Mouse (Mus musculus) forebrain, embryonic 15.5 days (tissue): ENCODE results near the gene Naa38. TPM values are rescaled to one million over a fixed set of nuclear protein-coding genes. Genes with fewer than 3 reads are reported as not detected.

ENCODE experiments used
- ATAC-seq: fragments of 200-750 bp; cut with Nextera tagmentation; replicated peaks from 2 replicates; pipeline ENCODE4 v1.8.0; 2017; ENCODE audit warnings: mild to moderate bottlenecking, moderate TSS enrichment, moderate library complexity
- H3K27ac ChIP-seq: fragments of 300-500 bp; sonication (generic); replicated peaks from 2 replicates; pipeline ENCODE4 v1.5.1; 2015; ENCODE audit warnings: mild to moderate bottlenecking, inconsistent platforms
- H3K27me3 ChIP-seq: fragments of 300-500 bp; sonication (generic); 2 replicates; pipeline ENCODE4 v1.6.1; 2015; ENCODE audit warnings: inconsistent platforms
- H3K36me3 ChIP-seq: fragments of 300-500 bp; sonication (generic); 2 replicates; pipeline ENCODE4 v1.6.1; 2015; ENCODE audit warnings: mild to moderate bottlenecking, inconsistent platforms
- H3K4me1 ChIP-seq: fragments of 300-500 bp; sonication (generic); 2 replicates; pipeline ENCODE4 v1.6.1; 2015; ENCODE audit warnings: inconsistent platforms
- H3K4me2 ChIP-seq: fragments of 300-500 bp; sonication (generic); replicated peaks from 2 replicates; pipeline ENCODE4 v1.6.1; 2015; ENCODE audit warnings: mild to moderate bottlenecking, inconsistent platforms
- H3K4me3 ChIP-seq: fragments of 300-500 bp; sonication (generic); 2 replicates; pipeline ENCODE4 v1.5.1; 2015; ENCODE audit warnings: mild to moderate bottlenecking, inconsistent platforms
- H3K9ac ChIP-seq: fragments of 300-500 bp; sonication (generic); replicated peaks from 2 replicates; pipeline ENCODE4 v1.6.1; 2015; ENCODE audit warnings: mild to moderate bottlenecking, inconsistent platforms
- H3K9me3 ChIP-seq: fragments of 300-500 bp; sonication (generic); 2 replicates; pipeline ENCODE4 v1.6.1; 2016; ENCODE audit warnings: inconsistent platforms
- WGBS: fragments of 180-500 bp; shearing (Covaris S2); methylation state at CpG from one replicate; pipeline ENCODE4 v1.1.7; 2015; ENCODE audit warnings: mixed read lengths; 5-methylcytosine and 5-hydroxymethylcytosine counted together
- polyA plus RNA-seq: library from polyadenylated mRNA; unstranded; fragments of >200 nt; fragmentation: Nextera tagmentation; extraction: Ambion mirVana; gene quantifications from 2 replicates; pipeline ENCODE4 v1.2.1, GENCODE M21; 2015

Gene Naa38
- polyA plus RNA-seq, 1 experiment from 2014 or later, result 89.4 TPM

DNA sequence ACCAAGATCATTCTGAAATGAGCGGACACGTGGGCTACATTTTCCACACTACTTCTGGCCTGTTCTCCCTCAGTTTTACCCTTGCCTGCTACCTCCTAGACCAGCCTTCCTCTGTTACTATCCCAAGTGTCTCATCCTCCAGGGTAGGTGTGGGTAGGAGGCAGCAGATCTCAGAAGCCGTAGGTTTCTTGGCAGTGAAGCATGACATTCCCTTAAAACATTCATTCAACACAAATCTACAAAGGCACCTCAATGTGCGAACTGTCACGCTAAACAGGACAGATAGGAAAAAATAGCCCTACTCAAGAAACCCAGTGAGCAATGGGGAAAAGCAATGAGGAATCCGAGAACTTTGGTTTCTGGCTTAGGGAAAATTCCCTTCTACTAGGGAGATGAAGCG, 17.3 kb downstream of the Naa38 start:
- H3K36me3 ChIP-seq, result peaks cover 11% of the 10 kb centered on the region; the same call in 1 of the 2 replicates
- peaks cover 69% of the 10 kb centered on the region for H3K4me1 ChIP-seq
- H3K27me3 ChIP-seq, result no peaks in the 10 kb centered on the region
- H3K27ac ChIP-seq, result peak overlapping the region; percentile 99
- no peaks in the 10 kb centered on the region for H3K9me3 ChIP-seq
- peak overlapping the region; percentile 93 for H3K4me2 ChIP-seq
- peak overlapping the region; percentile 89 for H3K9ac ChIP-seq
- WGBS, result 55% methylated on average over 7 of the region's 7 CpGs
- ATAC-seq, result no peak
- H3K4me3 ChIP-seq, result peak overlapping the region; percentile 79

DNA sequence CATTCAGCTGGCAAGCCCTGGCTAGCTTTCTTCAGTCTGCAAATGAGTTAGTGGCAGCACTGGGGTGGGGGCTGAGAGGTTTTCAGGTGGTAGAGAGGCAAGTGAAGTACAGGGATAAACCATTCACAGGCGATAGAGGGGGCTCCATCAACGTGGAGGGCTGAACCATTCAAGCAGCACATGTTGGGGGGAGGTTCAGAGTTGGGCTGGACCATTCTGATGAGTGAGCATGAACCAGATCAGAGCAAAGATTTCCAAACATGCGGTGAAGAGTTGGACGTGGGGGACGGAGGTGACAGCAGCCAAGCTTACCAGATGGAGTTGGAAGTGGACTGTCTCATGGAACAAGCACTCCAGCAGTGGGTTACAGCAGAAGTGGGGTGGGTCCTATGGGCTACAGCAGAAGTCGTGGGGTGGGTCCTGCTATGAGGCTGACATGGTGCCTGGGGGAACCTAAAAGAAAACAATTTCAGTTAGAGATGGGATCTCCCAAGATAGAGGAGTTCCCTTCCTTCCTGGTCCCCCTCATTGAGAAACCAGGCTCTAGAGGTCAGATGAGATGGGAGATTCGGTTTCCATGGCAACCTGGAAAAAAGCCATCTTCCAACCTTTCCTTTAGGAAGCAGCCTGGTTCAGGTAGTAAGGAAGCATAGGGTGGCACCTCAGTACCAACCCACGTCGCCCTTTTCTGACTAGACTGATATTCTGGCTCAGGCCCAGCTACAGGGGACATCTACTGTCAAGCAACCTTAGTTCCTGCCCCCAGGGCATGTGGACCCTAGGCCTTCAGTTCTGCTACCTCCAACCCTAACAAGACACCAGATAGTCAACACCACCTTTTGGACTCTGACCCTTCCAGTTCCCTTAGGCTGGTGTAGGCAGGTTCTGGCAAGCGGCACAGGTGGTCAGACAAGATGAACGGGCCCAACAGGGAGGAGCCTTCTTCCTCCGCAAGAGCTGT, 18.2 kb downstream of the Naa38 start, which contains the start of gene Kdm6b:
TSS of gene Kdm6b (minus strand) at position 455 of the 961 bp plus-strand sequence.
- Histone ChIP-seq H3K4me1 (peaks cover 69% of the 10 kb centered on the region), H3K9ac (peak within 1 kb of the TSS; percentile 95), H3K27ac (peak within 1 kb of the TSS; percentile 99), H3K27me3 (no peaks in the 10 kb centered on the region), H3K4me3 (peak within 1 kb of the TSS; percentile 79), H3K9me3 (no peaks in the 10 kb centered on the region), H3K36me3 (0 out of 2 replicates have a peak, but pooled peaks cover 6% of the 10 kb centered on the region), H3K4me2 (peak within 1 kb of the TSS; percentile 93)
- ATAC-seq, result no peak
- 33% methylated on average over 12 of the region's 12 CpGs for WGBS

DNA sequence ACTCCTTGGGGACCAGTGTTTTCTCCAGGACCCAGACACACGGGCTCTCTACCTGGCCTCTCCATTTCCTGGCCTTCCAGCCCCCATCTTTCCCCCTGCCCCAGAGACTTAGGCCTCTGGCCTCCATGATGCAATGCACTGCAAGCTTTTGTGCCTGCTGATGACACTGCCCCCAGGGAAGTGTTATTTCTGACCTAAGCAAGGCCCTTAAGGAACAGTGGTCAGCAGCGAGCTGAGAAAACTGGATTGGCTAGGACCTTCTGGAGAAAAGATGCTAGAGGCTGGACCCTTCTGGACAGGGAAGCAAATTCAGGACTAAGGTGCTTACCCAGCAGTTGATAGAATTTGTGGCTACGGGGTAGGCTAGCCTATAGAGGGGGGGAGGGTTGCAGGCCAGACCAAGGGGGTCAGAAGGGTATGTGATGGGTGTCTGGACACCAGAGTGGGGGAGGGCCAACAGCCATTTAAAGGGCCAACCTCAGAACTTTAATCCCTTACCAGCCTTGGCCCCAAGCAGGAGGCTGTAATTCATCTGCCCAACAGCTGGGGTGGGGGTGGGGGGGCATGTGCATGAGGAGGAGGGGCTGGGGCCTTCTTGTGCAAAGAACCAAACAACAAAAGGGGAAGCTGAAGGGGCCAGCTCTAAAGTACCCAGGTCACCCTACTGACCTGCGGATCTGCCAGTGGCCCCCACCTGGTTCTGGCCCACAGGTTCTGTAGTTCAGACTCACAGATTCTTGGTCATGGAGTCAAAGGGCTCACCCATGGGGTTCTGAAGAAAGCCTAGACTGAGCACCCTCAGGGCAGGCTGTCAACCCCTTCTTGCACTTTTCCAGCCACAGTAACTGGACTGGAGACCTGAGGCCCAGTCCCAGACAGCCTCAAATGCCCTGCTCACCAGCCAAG, 19.4 kb downstream of the Naa38 start:
- Histone ChIP-seq H3K27ac (peak overlapping the region; percentile 99), H3K27me3 (0 out of 2 replicates have a peak, but pooled peaks cover under 1% of the 10 kb centered on the region), H3K4me2 (peak overlapping the region; percentile 93), H3K36me3 (0 out of 2 replicates have a peak, but pooled peaks cover 6% of the 10 kb centered on the region), H3K4me1 (peaks cover 73% of the 10 kb centered on the region), H3K4me3 (peak overlapping the region; percentile 79), H3K9ac (peak overlapping the region; percentile 95), H3K9me3 (no peaks in the 10 kb centered on the region)
- WGBS, result 12% methylated on average over 4 of the region's 4 CpGs
- ATAC-seq, result no peak

DNA sequence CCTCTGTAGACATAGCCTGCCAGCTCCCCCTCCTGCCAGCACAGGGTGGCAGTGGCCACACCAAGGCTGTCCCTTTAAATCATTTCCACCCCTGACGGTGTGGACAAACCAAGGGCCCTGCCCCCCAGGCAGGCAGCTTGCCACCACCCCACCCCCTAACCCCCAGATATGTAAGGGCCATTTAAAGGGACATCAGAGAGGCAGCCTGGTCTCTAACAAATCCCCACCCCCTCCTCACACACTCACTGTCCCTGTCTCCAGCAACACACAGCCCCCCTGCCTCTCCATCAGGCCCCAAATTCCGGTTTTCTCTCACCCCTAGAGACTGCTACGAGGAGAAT, 20.0 kb downstream of the Naa38 start:
- no peaks in the 10 kb centered on the region for H3K9me3 ChIP-seq
- peak overlapping the region; percentile 79 for H3K4me3 ChIP-seq
- H3K9ac ChIP-seq, result peak overlapping the region; percentile 95
- H3K27ac ChIP-seq, result peak overlapping the region; percentile 99
- 0 out of 2 replicates have a peak, but pooled peaks have one; percentile 7 for ATAC-seq
- 0 out of 2 replicates have a peak, but pooled peaks cover 6% of the 10 kb centered on the region for H3K36me3 ChIP-seq
- H3K4me1 ChIP-seq, result peaks cover 79% of the 10 kb centered on the region
- H3K27me3 ChIP-seq, result 0 out of 2 replicates have a peak, but pooled peaks cover 3% of the 10 kb centered on the region
- peak overlapping the region; percentile 93 for H3K4me2 ChIP-seq
- 2% methylated on average over 3 of the region's 3 CpGs for WGBS

DNA sequence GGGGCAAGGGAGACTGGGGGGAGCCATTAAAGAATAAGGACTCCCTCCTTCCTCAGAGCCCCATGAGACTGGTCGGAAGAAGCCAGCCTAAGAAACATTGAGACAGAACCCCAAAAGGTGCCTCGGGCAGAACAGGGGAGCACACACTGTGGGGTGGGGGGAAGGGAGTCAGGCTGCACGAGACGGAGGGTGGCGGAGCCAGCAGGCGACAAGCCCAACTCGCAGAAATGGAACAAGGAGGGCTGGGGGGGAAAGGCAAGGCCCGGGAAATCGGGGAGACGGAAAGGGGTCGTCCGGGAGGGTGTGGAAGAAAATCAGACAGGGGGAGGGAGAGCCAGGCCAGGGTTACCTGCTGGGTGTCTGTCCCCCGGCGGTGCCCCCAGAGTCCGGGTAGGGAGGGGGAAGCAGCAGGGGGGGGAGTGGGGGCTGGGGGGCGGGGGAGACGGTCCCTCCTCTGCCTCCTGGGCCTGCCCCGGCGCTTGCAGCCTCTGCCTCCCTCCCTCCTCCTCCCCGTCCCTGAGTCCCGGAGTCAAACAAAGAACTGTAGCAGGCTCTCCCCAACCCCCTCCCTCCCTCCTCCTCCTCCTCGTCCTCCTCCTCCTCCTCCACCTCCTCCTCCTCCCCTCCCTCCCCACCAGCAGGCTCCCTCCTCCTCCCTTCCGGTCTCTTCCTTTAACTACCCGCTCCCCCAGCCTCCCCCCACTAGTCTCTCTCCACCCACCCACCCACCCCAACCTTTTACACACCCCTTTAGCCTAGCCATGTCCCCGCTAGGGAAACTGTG, 20.6 kb downstream of the Naa38 start:
- H3K9ac ChIP-seq, result peak overlapping the region; percentile 95
- H3K9me3 ChIP-seq, result no peaks in the 10 kb centered on the region
- H3K36me3 ChIP-seq, result 0 out of 2 replicates have a peak, but pooled peaks cover 6% of the 10 kb centered on the region
- ATAC-seq, result 0 out of 2 replicates have a peak, but pooled peaks have one; percentile 9
- peaks cover 84% of the 10 kb centered on the region for H3K4me1 ChIP-seq
- H3K4me3 ChIP-seq, result peak overlapping the region; percentile 79
- H3K27me3 ChIP-seq, result peaks cover 8% of the 10 kb centered on the region; the same call in 1 of the 2 replicates
- H3K27ac ChIP-seq, result peak overlapping the region; percentile 99
- H3K4me2 ChIP-seq, result peak overlapping the region; percentile 98
- under 1% methylated on average over 17 of the region's 25 CpGs for WGBS

DNA sequence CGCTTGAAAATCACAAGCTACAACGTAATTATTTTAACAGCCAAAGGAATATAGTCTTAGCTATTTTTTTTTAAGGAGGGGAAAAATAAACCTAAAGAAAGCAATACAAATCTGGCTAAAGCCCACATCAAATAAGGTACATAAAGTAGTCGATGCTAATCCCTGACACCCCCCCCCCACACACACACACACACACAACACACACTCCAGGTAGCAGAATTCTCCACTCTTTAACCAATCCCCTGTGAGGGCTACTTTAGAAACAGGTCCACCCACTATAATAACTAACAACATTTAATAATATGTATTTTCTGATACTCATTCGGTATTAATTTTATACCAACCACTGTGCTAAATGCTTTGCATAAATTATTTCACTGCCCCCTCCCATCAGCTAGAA, 21.2 kb downstream of the Naa38 start:
- H3K27ac ChIP-seq, result peak overlapping the region; percentile 99
- WGBS, result 0% methylated on average over 4 of the region's 4 CpGs
- H3K4me3 ChIP-seq, result peak overlapping the region; percentile 79
- H3K4me1 ChIP-seq, result peaks cover 87% of the 10 kb centered on the region
- H3K9me3 ChIP-seq, result no peaks in the 10 kb centered on the region
- 0 out of 2 replicates have a peak, but pooled peaks cover 6% of the 10 kb centered on the region for H3K36me3 ChIP-seq
- H3K27me3 ChIP-seq, result peaks cover 14% of the 10 kb centered on the region; the same call in 1 of the 2 replicates
- ATAC-seq, result no peak
- H3K4me2 ChIP-seq, result peak overlapping the region; percentile 98
- H3K9ac ChIP-seq, result peak overlapping the region; percentile 48

DNA sequence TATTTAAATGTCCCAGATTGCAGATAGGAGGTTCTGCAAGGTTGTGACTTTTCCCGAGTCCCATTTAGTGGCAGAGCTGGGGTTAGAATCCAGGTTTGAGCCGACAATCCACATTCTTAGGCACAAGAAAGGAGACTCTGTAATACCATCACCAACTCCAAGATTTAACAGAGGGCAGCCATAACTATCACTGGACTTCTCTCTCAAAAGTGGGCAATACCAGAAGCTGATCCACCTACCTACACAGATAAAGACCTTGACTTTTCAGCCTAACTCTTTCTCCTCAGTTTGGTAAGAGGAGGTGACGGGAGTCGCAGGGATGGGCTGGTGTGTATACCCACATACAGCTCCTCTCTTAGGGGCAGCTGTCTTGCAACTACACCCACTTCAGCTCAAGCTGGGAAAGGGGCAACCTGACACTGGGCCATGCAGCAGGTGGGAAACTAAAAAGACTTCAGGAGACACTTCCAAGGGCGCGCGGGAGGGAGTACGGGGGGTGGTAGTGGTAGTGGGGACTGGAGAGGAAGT, 21.7 kb downstream of the Naa38 start:
- no peaks in the 10 kb centered on the region for H3K9me3 ChIP-seq
- peaks cover 85% of the 10 kb centered on the region for H3K4me1 ChIP-seq
- 2% methylated on average over 8 of the region's 8 CpGs for WGBS
- peaks cover 19% of the 10 kb centered on the region for H3K27me3 ChIP-seq
- peak overlapping the region; percentile 99 for H3K27ac ChIP-seq
- ATAC-seq, result no peak
- peak overlapping the region; percentile 79 for H3K4me3 ChIP-seq
- H3K4me2 ChIP-seq, result peak overlapping the region; percentile 98
- H3K36me3 ChIP-seq, result 0 out of 2 replicates have a peak, but pooled peaks cover 3% of the 10 kb centered on the region
- H3K9ac ChIP-seq, result peak overlapping the region; percentile 48

DNA sequence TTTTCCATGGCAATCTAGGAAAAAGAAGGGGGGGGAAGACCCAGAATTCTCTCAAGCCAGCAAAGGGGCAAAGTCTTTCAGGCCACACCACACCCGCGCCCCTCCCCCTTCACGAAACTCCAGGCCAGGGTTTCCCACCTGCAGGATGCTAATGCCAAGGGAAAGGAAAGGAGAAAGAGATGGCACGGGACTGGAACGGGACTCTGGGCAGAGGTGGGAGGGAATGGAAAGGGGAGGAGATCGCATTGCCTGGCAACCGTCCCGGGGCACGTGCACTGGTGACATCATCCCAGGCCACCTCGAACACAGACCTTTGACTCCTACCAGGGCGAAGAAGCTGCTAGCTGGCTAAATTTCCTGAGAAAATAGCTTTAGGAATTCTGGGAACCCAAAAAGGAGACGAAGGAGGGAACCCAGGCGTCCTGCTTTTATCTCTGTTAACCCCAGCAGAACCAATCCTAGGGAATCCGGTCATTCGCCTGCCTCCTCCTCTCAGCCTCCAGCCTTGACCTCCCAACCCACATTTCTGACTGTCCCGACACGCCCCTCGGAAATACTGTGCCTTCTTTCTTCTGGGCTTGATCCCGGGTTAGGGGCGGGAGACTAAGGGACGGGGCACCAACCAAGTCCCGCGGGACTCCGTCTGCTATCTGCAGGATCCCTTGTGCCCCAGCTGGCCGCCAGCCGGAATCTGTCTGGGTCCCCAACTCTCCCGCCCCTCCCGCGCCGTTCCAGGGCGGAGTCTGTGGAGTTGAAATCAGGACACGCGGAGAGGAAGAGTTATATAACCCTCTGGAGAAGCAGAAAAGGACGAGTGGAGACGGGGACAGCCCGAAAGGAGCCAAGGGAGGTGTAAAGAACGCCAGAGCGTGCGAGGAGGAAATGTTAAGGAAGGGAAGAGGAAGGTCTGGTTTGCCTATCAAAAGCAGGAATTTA, 22.4 kb downstream of the Naa38 start:
- Histone ChIP-seq H3K4me2 (peak overlapping the region; percentile 98), H3K36me3 (0 out of 2 replicates have a peak, but pooled peaks cover 2% of the 10 kb centered on the region), H3K9ac (peak overlapping the region; percentile 49), H3K9me3 (no peaks in the 10 kb centered on the region), H3K4me1 (peaks cover 77% of the 10 kb centered on the region), H3K27ac (peak overlapping the region; percentile 99), H3K27me3 (peaks cover 26% of the 10 kb centered on the region), H3K4me3 (peak overlapping the region; percentile 79)
- 0% methylated on average over 38 of the region's 39 CpGs for WGBS
- ATAC-seq, result no peak; the same call in 1 of the 2 replicates

DNA sequence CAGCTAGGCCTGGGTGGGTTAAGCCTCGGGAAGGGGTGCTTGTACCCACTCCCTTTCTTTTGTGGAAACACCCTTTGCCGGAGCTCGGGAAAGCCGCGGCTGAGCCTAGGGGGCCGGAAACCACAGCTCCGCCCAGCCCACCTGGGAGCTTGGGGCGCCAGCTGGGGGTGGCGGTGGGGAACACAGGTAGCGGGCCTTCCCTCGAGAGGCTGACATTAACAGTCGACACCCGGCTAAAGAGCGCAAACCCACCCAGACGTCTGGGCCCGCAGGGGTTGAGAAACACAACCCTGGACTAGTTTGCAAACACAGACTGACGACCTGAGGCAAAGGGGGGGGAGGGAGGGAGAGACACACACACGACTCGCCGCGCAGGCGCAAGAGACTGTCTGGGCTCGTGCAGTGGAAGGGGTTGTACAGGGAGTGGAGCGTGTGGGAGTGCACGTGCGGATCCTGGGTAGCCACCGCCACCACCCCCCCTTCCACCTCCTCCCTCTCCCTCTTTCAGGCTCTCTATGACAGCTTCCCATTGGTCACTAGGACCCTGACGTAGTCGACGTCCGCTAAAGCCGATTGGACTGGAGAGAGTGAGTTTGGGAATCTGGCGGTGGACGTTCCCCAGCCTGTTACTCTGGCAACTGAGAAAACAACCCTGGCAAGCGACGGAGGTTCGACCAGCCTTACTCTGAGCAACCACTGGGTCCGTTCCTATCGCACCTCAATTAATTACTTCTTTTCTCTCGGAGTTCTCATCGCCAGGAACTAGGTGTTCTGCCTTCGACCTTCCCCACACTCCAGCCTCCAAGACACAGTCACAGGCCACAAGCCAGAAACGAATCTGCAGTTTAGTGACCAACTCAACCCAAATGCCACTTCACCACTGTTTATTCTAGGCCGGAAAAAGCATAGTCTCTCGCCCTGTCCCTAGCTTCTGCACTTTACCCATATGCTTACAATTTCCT, 23.5 kb downstream of the Naa38 start:
- peaks cover 67% of the 10 kb centered on the region for H3K4me1 ChIP-seq
- peak overlapping the region; percentile 98 for H3K4me2 ChIP-seq
- H3K9me3 ChIP-seq, result no peaks in the 10 kb centered on the region
- peaks cover 31% of the 10 kb centered on the region for H3K27me3 ChIP-seq
- H3K9ac ChIP-seq, result peak overlapping the region; percentile 49
- WGBS, result under 1% methylated on average over 45 of the region's 45 CpGs
- H3K36me3 ChIP-seq, result no peaks in the 10 kb centered on the region
- peak overlapping the region; percentile 79 for H3K4me3 ChIP-seq
- peak; percentile 92 for ATAC-seq
- peak overlapping the region; percentile 99 for H3K27ac ChIP-seq
